Mouse (Mus musculus) left cerebral cortex, postnatal 25 days (tissue): Measurements from ENCODE around the gene Ldlrad3. TPM values are rescaled to one million over a fixed set of nuclear protein-coding genes. Genes with fewer than 3 reads are reported as not detected.
A peak's percentile ranks its signal among the peaks of the same experiment; 100 is the strongest.

Experiments
- DNase-seq, 2 experiments: peaks; one replicate each; pipeline ENCODE4 v3.0.0; 2022; ENCODE audit warnings: low spot score in 2 of 2, mixed read lengths in 1 of 2
- intact Hi-C: fragments of 180-260 bp; cut with DNase I; formaldehyde crosslinking; loops from one replicate; pipeline ENCODE4 v1.15.1; 2025
- total RNA-seq, 2 experiments: library from RNA; stranded (reverse); gene quantifications; 2 replicates each; pipeline ENCODE4 v1.2.3; 2021

Ldlrad3 gene
- total RNA-seq, 2 experiments from 2014 or later = 8.1 to 8.6 TPM

GRCm38 (mm10) chr2:102099261-102099660 lies 86.9 kb downstream of the Ldlrad3 start:
- intact Hi-C loops = no loop called here
- no peak for DNase-seq

- intact Hi-C loops = loop anchor here (5.0 kb wide), 2 partner anchors 93 to 358 kb away; partner anchors contain the start of genes Fjx1 and Ldlrad3
- no peak for DNase-seq
Observed at GRCm38 (mm10) chr2:102094773-102095172, 91.4 kb downstream of the Ldlrad3 start.

- intact Hi-C loops = loop anchor here (5.0 kb wide), 2 partner anchors 93 to 358 kb away; partner anchors contain the start of genes Fjx1 and Ldlrad3
- no peak for DNase-seq
Observed at GRCm38 (mm10) chr2:102094281-102094680, 91.9 kb downstream of the Ldlrad3 start.

GRCm38 (mm10) chr2:102092579-102092978 lies 93.6 kb downstream of the Ldlrad3 start:
- intact Hi-C loops = loop anchor here (5.0 kb wide), 2 partner anchors 95 to 360 kb away; partner anchors contain the start of genes Fjx1 and Ldlrad3
- no peak for DNase-seq

GRCm38 (mm10) chr2:102091516-102092350 lies 94.5 kb downstream of the Ldlrad3 start:
- intact Hi-C loops = loop anchor here (5.0 kb wide), 2 partner anchors 96 to 361 kb away; partner anchors contain the start of genes Fjx1 and Ldlrad3
- peak; percentile 83 to 92 for DNase-seq

- no peak for DNase-seq
- intact Hi-C loops = loop anchor here (5.0 kb wide), 1 partner anchor 180 kb away; no protein-coding TSS in a partner anchor
Observed at GRCm38 (mm10) chr2:102087787-102088186, 98.4 kb downstream of the Ldlrad3 start.

- intact Hi-C loops = loop anchor here (5.0 kb wide), 1 partner anchor 179 kb away; no protein-coding TSS in a partner anchor
- no peak for DNase-seq
Observed at GRCm38 (mm10) chr2:102086583-102086982, 99.6 kb downstream of the Ldlrad3 start.

- DNase-seq = no peak
- intact Hi-C loops = loop anchor here (5.0 kb wide), 1 partner anchor 210 kb away; no protein-coding TSS in a partner anchor
Observed at GRCm38 (mm10) chr2:102082782-102083181, 103.4 kb downstream of the Ldlrad3 start.

- peak; percentile 77 to 89 for DNase-seq
- intact Hi-C loops = no loop called here
Observed at GRCm38 (mm10) chr2:102077554-102077953, 108.6 kb downstream of the Ldlrad3 start.

- DNase-seq = peak in 1 of 2 experiments; percentile 35
- intact Hi-C loops = no loop called here
Observed at GRCm38 (mm10) chr2:102076237-102076636, 109.9 kb downstream of the Ldlrad3 start.

GRCm38 (mm10) chr2:102073266-102074037 lies 112.7 kb downstream of the Ldlrad3 start:
- DNase-seq = no peak
- intact Hi-C loops = no loop called here

GRCm38 (mm10) chr2:102072859-102073258 lies 113.3 kb downstream of the Ldlrad3 start:
- intact Hi-C loops = no loop called here
- DNase-seq = no peak

GRCm38 (mm10) chr2:102071022-102071717 lies 115.0 kb downstream of the Ldlrad3 start:
- intact Hi-C loops = no loop called here
- DNase-seq = peak in 1 of 2 experiments; percentile 46

GRCm38 (mm10) chr2:102064826-102065441 lies 121.3 kb downstream of the Ldlrad3 start:
- intact Hi-C loops = no loop called here

GRCm38 (mm10) chr2:102063906-102064505 lies 122.2 kb downstream of the Ldlrad3 start:
- intact Hi-C loops = no loop called here

More at GRCm38 (mm10) chr2:102064826-102065441, 121.3 kb downstream of the Ldlrad3 start:
- DNase-seq = no peak

GRCm38 (mm10) chr2:102062861-102063468 lies 123.2 kb downstream of the Ldlrad3 start:
- DNase-seq = no peak
- intact Hi-C loops = no loop called here

More at GRCm38 (mm10) chr2:102063906-102064505, 122.2 kb downstream of the Ldlrad3 start:
- DNase-seq = no peak

GRCm38 (mm10) chr2:102061921-102062320 lies 124.3 kb downstream of the Ldlrad3 start:
- intact Hi-C loops = no loop called here
- no peak for DNase-seq

- intact Hi-C loops = no loop called here
- no peak for DNase-seq
Observed at GRCm38 (mm10) chr2:102057746-102058145, 128.4 kb downstream of the Ldlrad3 start.
